Mouse (Mus musculus): ENCODE data around the gene Med29.

Med29 gene

GRCm38 (mm10) chr7:28351676-28352191 is 40.8 kb downstream of the Med29 start:
- no peak for DNase-seq

- peak; percentile 99 for DNase-seq
Observed at GRCm38 (mm10) chr7:28350155-28350883, 42.2 kb downstream of the Med29 start, which contains the start of gene Rps16. Gene Rps16 (plus strand): TSS chr7:28350652.

GRCm38 (mm10) chr7:28348601-28349000 is 43.9 kb downstream of the Med29 start:
- no peak for DNase-seq

GRCm38 (mm10) chr7:28347746-28348145 is 44.8 kb downstream of the Med29 start:
- DNase-seq = no peak

GRCm38 (mm10) chr7:28344637-28345036 is 47.9 kb downstream of the Med29 start:
- peak; percentile 79 for DNase-seq

GRCm38 (mm10) chr7:28341381-28341780 is 51.1 kb downstream of the Med29 start:
- no peak for DNase-seq

GRCm38 (mm10) chr7:28339213-28339917 is 53.1 kb downstream of the Med29 start:
- peak; percentile 64 for DNase-seq

GRCm38 (mm10) chr7:28338108-28338998 is 54.2 kb downstream of the Med29 start, which contains the start of gene Supt5:
Gene Supt5 (minus strand): TSS chr7:28338746.
- DNase-seq = peak; percentile 98
